Mouse (Mus musculus) liver, embryonic 13.5 days (tissue): ENCODE measurements around the gene Il12rb2. TPM values are rescaled to one million over a fixed set of nuclear protein-coding genes. Genes with fewer than 3 reads are reported as not detected.

Source experiments
- ATAC-seq: fragments of 200-750 bp; cut with Nextera tagmentation; 2 replicates; pipeline ENCODE4 v1.8.0; 2017; ENCODE audit warnings: low read depth, mild to moderate bottlenecking, moderate number of reproducible peaks, moderate library complexity
- DNase-seq: peaks from one replicate; pipeline ENCODE4 v3.0.0; 2022
- H3K27ac ChIP-seq: fragments of 300-500 bp; sonication (generic); 2 replicates; pipeline ENCODE4 v1.5.1; 2015; ENCODE audit warnings: moderate library complexity, mild to moderate bottlenecking, inconsistent platforms
- H3K27me3 ChIP-seq: fragments of 300-500 bp; sonication (generic); 2 replicates; pipeline ENCODE4 v1.6.1; 2015; ENCODE audit warnings: mild to moderate bottlenecking, inconsistent platforms
- H3K36me3 ChIP-seq: fragments of 300-500 bp; sonication (generic); 2 replicates; pipeline ENCODE4 v1.6.1; 2015; ENCODE audit warnings: mild to moderate bottlenecking, inconsistent platforms
- H3K4me1 ChIP-seq: fragments of 300-500 bp; sonication (generic); replicated peaks from 2 replicates; pipeline ENCODE4 v1.6.1; 2015; ENCODE audit warnings: inconsistent platforms
- H3K4me2 ChIP-seq: fragments of 300-500 bp; sonication (generic); 2 replicates; pipeline ENCODE4 v1.6.1; 2015; ENCODE audit warnings: inconsistent platforms, mild to moderate bottlenecking, moderate library complexity
- H3K4me3 ChIP-seq: fragments of 300-500 bp; sonication (generic); replicated peaks from 2 replicates; pipeline ENCODE4 v1.5.1; 2015; ENCODE audit warnings: mild to moderate bottlenecking, inconsistent platforms
- H3K9ac ChIP-seq: fragments of 300-500 bp; sonication (generic); 2 replicates; pipeline ENCODE4 v1.6.1; 2015; ENCODE audit warnings: mild to moderate bottlenecking, inconsistent platforms
- H3K9me3 ChIP-seq: fragments of 300-500 bp; sonication (generic); replicated peaks from 2 replicates; pipeline ENCODE4 v1.6.1; 2016; ENCODE audit warnings: inconsistent platforms
- WGBS: fragments of 180-500 bp; shearing (Covaris S2); methylation state at CpG from one replicate; pipeline ENCODE4 v1.1.7; 2015; ENCODE audit not compliant: insufficient replicate concordance; 5-methylcytosine and 5-hydroxymethylcytosine counted together
- polyA plus RNA-seq: library from polyadenylated mRNA; unstranded; fragments of >200 nt; fragmentation: Nextera tagmentation; extraction: Ambion mirVana; gene quantifications from 2 replicates; pipeline ENCODE4 v1.2.1, GENCODE M21; 2015

The Il12rb2 gene
- 0.10 and 0.12 TPM in 2 replicates for polyA plus RNA-seq

DNA sequence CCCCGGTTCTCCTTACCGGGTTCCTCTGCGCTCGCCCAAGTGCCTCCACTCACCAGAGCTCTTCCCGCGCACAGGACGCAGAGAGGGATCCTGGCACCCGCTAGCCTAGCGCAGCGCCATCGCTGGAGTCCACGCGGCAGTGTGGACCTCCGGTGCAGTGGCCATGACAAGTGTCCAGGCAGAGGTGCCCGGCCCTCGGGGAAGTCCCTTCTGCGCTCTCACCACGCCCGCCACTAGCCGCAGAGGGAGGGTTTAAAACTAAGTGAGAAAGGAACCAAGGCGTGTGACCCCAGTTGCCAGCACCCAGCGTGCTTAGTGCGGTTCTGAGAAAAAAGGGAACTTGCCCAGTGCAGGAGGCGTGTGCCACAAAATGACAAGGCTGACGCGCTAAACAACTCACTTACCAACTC, at the start of gene Il12rb2:
Gene Il12rb2 (minus strand): TSS at position 207 of the 410 bp plus-strand sequence.
- ATAC-seq (peak; percentile 39; the same call in 1 of the 2 replicates), DNase-seq (no peak)
- Histone ChIP-seq H3K9me3 (no peaks in the 10 kb centered on the region), H3K36me3 (no peaks in the 10 kb centered on the region), H3K4me3 (peak within 1 kb of the TSS; percentile 38), H3K9ac (no peak within 1 kb of the TSS), H3K27ac (no peak within 1 kb of the TSS), H3K4me2 (peak within 1 kb of the TSS; percentile 58), H3K4me1 (0 out of 2 replicates have a peak, but pooled peaks cover 4% of the 10 kb centered on the region), H3K27me3 (peaks cover 8% of the 10 kb centered on the region)
- WGBS = under 1% methylated on average over 26 of the region's 26 CpGs

- WGBS = 59% methylated on average over 5 of the region's 5 CpGs
- Histone ChIP-seq H3K4me2 (no peak overlapping the region), H3K27me3 (no peaks in the 10 kb centered on the region), H3K9ac (no peak overlapping the region), H3K4me3 (no peak overlapping the region), H3K9me3 (no peaks in the 10 kb centered on the region), H3K4me1 (no peaks in the 10 kb centered on the region), H3K27ac (no peak overlapping the region), H3K36me3 (no peaks in the 10 kb centered on the region)
- no peak for ATAC-seq
- no peak for DNase-seq
These were observed 45.8 kb upstream of the Il12rb2 start for GRCm38 (mm10) chr6:67421761-67422160.

DNA sequence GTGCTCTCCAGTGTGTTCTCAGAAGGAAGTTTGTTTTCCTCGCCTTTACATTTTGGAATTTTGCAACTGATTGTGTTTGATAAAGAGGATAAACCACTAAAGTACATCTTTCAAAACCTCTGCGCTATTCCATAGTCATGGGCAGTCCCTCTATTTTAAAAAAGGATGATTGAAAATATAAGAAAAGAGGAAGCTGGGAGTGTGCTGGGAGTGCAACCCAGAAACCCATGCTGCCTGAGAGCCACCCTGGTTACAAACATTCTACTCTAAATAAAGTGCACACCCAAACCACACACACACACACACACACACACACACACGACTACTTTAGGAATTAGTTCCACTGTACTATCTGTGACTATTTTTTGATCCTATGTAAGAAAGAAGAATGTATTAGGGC, 40.6 kb upstream of the Il12rb2 start:
- H3K27me3 ChIP-seq = no peaks in the 10 kb centered on the region
- no peak overlapping the region for H3K9ac ChIP-seq
- no peak overlapping the region for H3K27ac ChIP-seq
- H3K4me1 ChIP-seq = no peaks in the 10 kb centered on the region
- H3K9me3 ChIP-seq = no peaks in the 10 kb centered on the region
- no peaks in the 10 kb centered on the region for H3K36me3 ChIP-seq
- 40% methylated on average over 3 of the region's 3 CpGs for whole genome bisulfite sequencing
- no peak overlapping the region for H3K4me2 ChIP-seq
- H3K4me3 ChIP-seq = no peak overlapping the region
- no peak for DNase-seq
- no peak for ATAC-seq

DNA sequence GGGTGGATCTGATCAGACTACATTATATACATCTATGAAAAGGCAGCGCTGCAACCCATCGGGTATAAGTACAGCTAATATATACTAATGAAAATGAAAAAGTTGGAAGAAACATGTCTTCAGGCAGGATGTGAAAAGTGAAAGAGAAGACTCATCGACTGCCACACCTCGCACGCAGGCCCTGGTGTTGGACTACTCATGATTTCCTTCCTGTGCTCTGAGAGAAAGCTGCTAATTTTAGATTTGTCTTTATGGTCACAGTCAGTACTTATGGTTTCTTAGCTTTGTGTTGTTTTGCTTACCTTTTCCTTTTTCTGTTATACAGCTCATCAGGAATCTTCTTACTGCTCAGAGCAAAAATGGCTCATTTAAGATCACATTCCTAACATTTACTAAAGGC, 39.3 kb upstream of the Il12rb2 start:
- H3K9ac ChIP-seq = no peak overlapping the region
- H3K27ac ChIP-seq = no peak overlapping the region
- no peak for DNase-seq
- no peak overlapping the region for H3K4me2 ChIP-seq
- no peaks in the 10 kb centered on the region for H3K27me3 ChIP-seq
- H3K9me3 ChIP-seq = no peaks in the 10 kb centered on the region
- ATAC-seq = no peak
- no peak overlapping the region for H3K4me3 ChIP-seq
- 41% methylated on average over 5 of the region's 5 CpGs for WGBS
- no peaks in the 10 kb centered on the region for H3K36me3 ChIP-seq
- H3K4me1 ChIP-seq = no peaks in the 10 kb centered on the region

GRCm38 (mm10) chr6:67413378-67413777, 37.4 kb upstream of the Il12rb2 start:
- Histone ChIP-seq H3K9me3 (no peaks in the 10 kb centered on the region), H3K36me3 (no peaks in the 10 kb centered on the region), H3K27me3 (no peaks in the 10 kb centered on the region), H3K9ac (no peak overlapping the region), H3K4me2 (no peak overlapping the region), H3K4me3 (no peak overlapping the region), H3K27ac (no peak overlapping the region), H3K4me1 (no peaks in the 10 kb centered on the region)
- ATAC-seq = no peak
- WGBS = 69% methylated on average over 2 of the region's 2 CpGs
- DNase-seq = no peak

DNA sequence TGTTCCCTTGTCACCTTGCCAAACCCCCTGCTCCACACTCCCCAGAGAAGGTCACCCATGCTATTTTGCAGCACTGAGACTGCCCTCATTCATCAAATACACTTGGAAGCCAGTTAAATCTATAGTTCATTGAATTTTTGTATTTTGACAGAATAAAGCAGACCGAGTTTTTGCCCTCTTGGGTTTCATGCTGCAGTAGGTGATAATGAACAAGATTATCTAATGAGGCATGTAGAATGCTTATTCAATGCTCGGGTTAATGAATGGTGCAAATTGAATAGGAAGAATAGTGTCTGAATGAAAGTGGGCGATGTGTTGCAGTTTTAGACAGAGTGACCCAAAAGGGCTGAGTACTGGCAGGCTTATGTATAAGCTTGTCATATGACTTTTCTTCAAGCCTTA, 29.3 kb upstream of the Il12rb2 start:
- H3K4me2 ChIP-seq = no peak overlapping the region
- H3K9me3 ChIP-seq = no peaks in the 10 kb centered on the region
- H3K36me3 ChIP-seq = no peaks in the 10 kb centered on the region
- no peak overlapping the region for H3K9ac ChIP-seq
- H3K4me1 ChIP-seq = no peaks in the 10 kb centered on the region
- no peak overlapping the region for H3K27ac ChIP-seq
- no peak overlapping the region for H3K4me3 ChIP-seq
- no peak for ATAC-seq
- no peak for DNase-seq
- WGBS = 61% methylated on average over 3 of the region's 3 CpGs
- no peaks in the 10 kb centered on the region for H3K27me3 ChIP-seq

DNA sequence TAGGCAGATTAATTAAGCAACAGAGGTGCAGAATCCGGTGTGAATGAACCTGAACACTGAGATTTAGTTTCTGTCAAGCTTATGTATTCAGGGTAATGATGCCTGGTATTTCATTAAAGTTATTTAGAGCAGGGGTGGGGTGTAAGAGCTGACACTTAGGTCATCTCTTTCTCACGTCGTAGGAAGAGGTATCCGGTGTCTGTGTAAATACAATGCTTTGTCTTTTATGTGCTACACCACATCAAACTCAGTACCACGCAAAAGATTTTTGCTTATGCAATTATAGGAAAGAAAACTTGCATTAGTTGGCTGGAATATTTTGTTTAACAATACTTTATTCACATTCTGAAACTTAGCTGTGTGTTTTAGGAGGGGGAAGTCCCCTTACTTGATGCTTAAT, 23.6 kb upstream of the Il12rb2 start:
- WGBS = 69% methylated on average over 5 of the region's 5 CpGs
- Histone ChIP-seq H3K27ac (no peak overlapping the region), H3K9me3 (no peaks in the 10 kb centered on the region), H3K27me3 (no peaks in the 10 kb centered on the region), H3K4me1 (no peaks in the 10 kb centered on the region), H3K36me3 (no peaks in the 10 kb centered on the region), H3K9ac (no peak overlapping the region), H3K4me2 (no peak overlapping the region), H3K4me3 (no peak overlapping the region)
- DNase-seq = no peak
- no peak for ATAC-seq

GRCm38 (mm10) chr6:67365785-67366184, 10.2 kb downstream of the Il12rb2 start:
- H3K4me2 ChIP-seq = no peak overlapping the region
- ATAC-seq (no peak), DNase-seq (no peak)
- WGBS = 67% methylated on average over 4 of the region's 4 CpGs
- H3K4me3 ChIP-seq = no peak overlapping the region
- H3K36me3 ChIP-seq = no peaks in the 10 kb centered on the region
- no peaks in the 10 kb centered on the region for H3K9me3 ChIP-seq
- H3K27me3 ChIP-seq = no peaks in the 10 kb centered on the region
- no peak overlapping the region for H3K9ac ChIP-seq
- H3K4me1 ChIP-seq = no peaks in the 10 kb centered on the region
- no peak overlapping the region for H3K27ac ChIP-seq

- DNase-seq (no peak), ATAC-seq (no peak)
- Histone ChIP-seq H3K36me3 (no peaks in the 10 kb centered on the region), H3K9ac (no peak overlapping the region), H3K27me3 (no peaks in the 10 kb centered on the region), H3K4me3 (no peak overlapping the region), H3K4me1 (no peaks in the 10 kb centered on the region), H3K9me3 (no peaks in the 10 kb centered on the region), H3K27ac (no peak overlapping the region), H3K4me2 (no peak overlapping the region)
- 51% methylated on average over 6 of the region's 6 CpGs for WGBS
These were observed 27.9 kb downstream of the Il12rb2 start for GRCm38 (mm10) chr6:67348065-67348464.

GRCm38 (mm10) chr6:67339494-67339893, 36.5 kb downstream of the Il12rb2 start:
- no peaks in the 10 kb centered on the region for H3K9me3 ChIP-seq
- no peak overlapping the region for H3K9ac ChIP-seq
- H3K27ac ChIP-seq = no peak overlapping the region
- ATAC-seq (no peak), DNase-seq (no peak)
- H3K36me3 ChIP-seq = no peaks in the 10 kb centered on the region
- H3K4me3 ChIP-seq = no peak overlapping the region
- no peaks in the 10 kb centered on the region for H3K27me3 ChIP-seq
- H3K4me1 ChIP-seq = peaks cover 17% of the 10 kb centered on the region
- H3K4me2 ChIP-seq = no peak overlapping the region

DNA sequence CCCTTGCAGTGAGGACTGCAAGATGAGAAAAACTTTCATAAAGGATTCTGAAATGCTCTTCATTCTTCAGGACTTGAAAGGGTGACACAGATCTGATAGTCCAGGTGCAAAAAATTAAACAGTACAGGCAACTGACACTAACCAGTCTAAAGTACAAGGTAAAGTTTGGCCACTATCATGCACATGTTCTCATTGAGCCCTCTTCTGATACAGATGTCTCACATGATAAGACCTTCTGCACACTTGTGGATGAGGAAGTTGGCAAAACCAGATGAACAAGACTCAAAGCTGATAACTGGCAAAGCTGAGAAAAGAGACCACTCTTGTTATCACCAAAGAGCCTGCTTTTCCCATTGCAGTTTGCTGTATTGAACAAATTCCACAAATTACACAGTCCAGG, 38.0 kb downstream of the Il12rb2 start:
- H3K27me3 ChIP-seq = no peaks in the 10 kb centered on the region
- H3K9ac ChIP-seq = no peak overlapping the region
- DNase-seq (peak; percentile 31), ATAC-seq (peak; percentile 94)
- no peak overlapping the region for H3K4me3 ChIP-seq
- H3K4me1 ChIP-seq = peaks cover 17% of the 10 kb centered on the region
- peak overlapping the region; percentile 63; the same call in 1 of the 2 replicates for H3K27ac ChIP-seq
- H3K9me3 ChIP-seq = no peaks in the 10 kb centered on the region
- H3K4me2 ChIP-seq = no peak overlapping the region
- H3K36me3 ChIP-seq = no peaks in the 10 kb centered on the region

- no peak overlapping the region for H3K4me2 ChIP-seq
- H3K36me3 ChIP-seq = no peaks in the 10 kb centered on the region
- ATAC-seq = no peak
- 78% methylated on average over 3 of the region's 3 CpGs for WGBS
- H3K4me3 ChIP-seq = no peak overlapping the region
- H3K27me3 ChIP-seq = no peaks in the 10 kb centered on the region
- no peak overlapping the region for H3K27ac ChIP-seq
- H3K4me1 ChIP-seq = 0 out of 2 replicates have a peak, but pooled peaks cover 4% of the 10 kb centered on the region
- no peak overlapping the region for H3K9ac ChIP-seq
- H3K9me3 ChIP-seq = no peaks in the 10 kb centered on the region
- DNase-seq = no peak
These were observed 52.2 kb downstream of the Il12rb2 start for GRCm38 (mm10) chr6:67323788-67324187.
